Mouse (Mus musculus) erythroid progenitor cell, adult 5-6 weeks (primary cell): ENCODE data around the gene Slc9a3r2. TPM values are rescaled to one million over a fixed set of nuclear protein-coding genes. Genes with fewer than 3 reads are reported as not detected.

Experiments
- ATAC-seq: replicated peaks from 2 replicates; pipeline ENCODE4 v1.8.0; 2016; ENCODE audit warnings: moderate number of reproducible peaks, mild to moderate bottlenecking, moderate TSS enrichment, inconsistent platforms; ENCODE audit not compliant: poor library complexity, low FRiP score, severe bottlenecking
- total RNA-seq, 2 experiments: library from RNA; stranded (forward) in 1 of 2; stranded (reverse) in 1 of 2; fragments of 150-400 nt in 1 of 2; fragments of 186-747, 209-891 nt in 1 of 2; gene quantifications; 2 replicates each; pipeline versions ENCODE4 v1.2.3 to v1.2.4; 2015 to 2017; ENCODE audit warnings: low replicate concordance in 2 of 2

Slc9a3r2 gene
- total RNA-seq (2015; ENCODE audit: low replicate concordance): 0.84 TPM in 1 of 2 replicates, not detected in the other
- not detected in 2 replicates for total RNA-seq (2017; ENCODE audit: low replicate concordance)

- no peak for ATAC-seq
Observed at GRCm38 (mm10) chr17:24650070-24650616, at the start of gene Slc9a3r2. Slc9a3r2 (minus strand) TSS chr17:24650327.

- no peak for ATAC-seq
Observed at GRCm38 (mm10) chr17:24699473-24699872, 49.3 kb upstream of the Slc9a3r2 start.

- ATAC-seq: no peak
Observed at GRCm38 (mm10) chr17:24698715-24699114, 48.6 kb upstream of the Slc9a3r2 start.

GRCm38 (mm10) chr17:24697985-24698384 lies 47.9 kb upstream of the Slc9a3r2 start:
- ATAC-seq: no peak

GRCm38 (mm10) chr17:24696011-24696697 lies 46.0 kb upstream of the Slc9a3r2 start, which contains the start of the genes Gfer and Noxo1:
Gfer (minus strand) TSS chr17:24696156.
Noxo1 (plus strand) TSS chr17:24696234.
- peak; percentile 94 for ATAC-seq

GRCm38 (mm10) chr17:24695326-24696010 lies 45.3 kb upstream of the Slc9a3r2 start:
- ATAC-seq: no peak

- ATAC-seq: no peak
Observed at GRCm38 (mm10) chr17:24692385-24692784, 42.3 kb upstream of the Slc9a3r2 start.

- no peak for ATAC-seq
Observed at GRCm38 (mm10) chr17:24689251-24690081, 39.3 kb upstream of the Slc9a3r2 start, which contains the start of gene Syngr3. Syngr3 (minus strand) TSS chr17:24689955.

GRCm38 (mm10) chr17:24687599-24687998 lies 37.5 kb upstream of the Slc9a3r2 start:
- ATAC-seq: 0 out of 2 replicates have a peak, but pooled peaks have one; percentile 17

GRCm38 (mm10) chr17:24687146-24687595 lies 37.0 kb upstream of the Slc9a3r2 start:
- ATAC-seq: peak; percentile 72

GRCm38 (mm10) chr17:24686514-24686913 lies 36.4 kb upstream of the Slc9a3r2 start:
- peak; percentile 70 for ATAC-seq

GRCm38 (mm10) chr17:24677500-24678080 lies 27.5 kb upstream of the Slc9a3r2 start:
- ATAC-seq: no peak

- no peak for ATAC-seq
Observed at GRCm38 (mm10) chr17:24676877-24677276, 26.8 kb upstream of the Slc9a3r2 start.

GRCm38 (mm10) chr17:24676187-24676586 lies 26.1 kb upstream of the Slc9a3r2 start:
- peak; percentile 82 for ATAC-seq

- no peak for ATAC-seq
Observed at GRCm38 (mm10) chr17:24674277-24674676, 24.1 kb upstream of the Slc9a3r2 start.

- no peak for ATAC-seq
Observed at GRCm38 (mm10) chr17:24672141-24672540, 22.0 kb upstream of the Slc9a3r2 start.

- ATAC-seq: no peak
Observed at GRCm38 (mm10) chr17:24671346-24671745, 21.2 kb upstream of the Slc9a3r2 start.

GRCm38 (mm10) chr17:24670246-24670844 lies 20.2 kb upstream of the Slc9a3r2 start:
- no peak for ATAC-seq
